In the genomic region with DNA sequence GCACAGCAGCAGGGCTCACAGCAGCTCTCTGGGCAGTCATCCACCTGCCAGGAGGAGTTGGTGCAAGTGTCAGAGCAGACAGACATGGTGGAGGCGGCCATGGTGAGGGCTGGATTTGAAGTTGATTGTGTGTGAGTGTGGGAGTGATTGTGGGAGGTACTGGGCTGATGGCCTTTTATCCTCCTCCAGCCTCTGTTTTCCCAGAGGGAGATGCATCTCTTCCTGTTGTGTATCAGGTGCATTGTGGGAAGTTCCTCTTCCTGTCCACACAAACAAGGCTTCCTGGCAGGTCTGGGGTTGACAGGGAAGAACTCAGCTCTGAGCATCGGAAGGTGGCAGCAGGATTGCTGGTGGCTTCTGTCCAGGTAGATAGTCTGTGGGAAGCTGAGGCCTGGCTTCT, we compare ENCODE assay signal across 32 mouse cellular contexts. TPM values are rescaled to one million over a fixed set of nuclear protein-coding genes. Genes with fewer than 3 reads are reported as not detected.
A peak's percentile ranks its signal among the peaks of the same experiment; 100 is the strongest.
DNase-seq lines count a peak whose midpoint lies in the region; ATAC-seq and TF ChIP-seq lines count a peak whose summit lies in the region.
"Had no signal": no experiment of that assay in that cellular context is flagged by ENCODE, and none has a peak within 500 bp of the region (broad histone marks: within the 10 kb centered on the region; RNA-seq: fewer than 3 reads in every experiment).

TSS of gene Gm9639 (minus strand) at position 101 of the 400 bp plus-strand sequence.

- H3K27ac ChIP-seq in forebrain, embryonic 10.5 days, result peak within 1 kb of the TSS; percentile 53; the same call in 1 of the 2 replicates
- no peak within 1 kb of the TSS for H3K27ac ChIP-seq in forebrain, embryonic 14.5 days (ENCODE audit: low read depth, low read length)
- H3K27ac ChIP-seq in hindbrain, embryonic 10.5 days, result peak within 1 kb of the TSS; percentile 69; the same call in 1 of the 2 replicates
- no peak within 1 kb of the TSS for H3K27ac ChIP-seq in hindbrain, postnatal 0 days
- H3K27ac ChIP-seq in midbrain, embryonic 13.5 days, result peak within 1 kb of the TSS; percentile 58; the same call in 1 of the 2 replicates
- H3K27ac ChIP-seq in midbrain, postnatal 0 days (ENCODE audit: low read depth, low read length), result no peak within 1 kb of the TSS
- H3K27ac ChIP-seq: embryonic facial prominence, embryonic 10.5 days; embryonic facial prominence, embryonic 13.5 days; heart, embryonic 15.5 days; hindbrain, embryonic 14.5 days had no signal

- DNase-seq in forebrain, embryonic 10.5 days (ENCODE audit: extremely low spot score, low spot score), result no peak
- no peak for DNase-seq in forebrain, embryonic 14.5 days (ENCODE audit: low spot score)
- DNase-seq in hindbrain, embryonic 10.5 days (ENCODE audit: low spot score), result no peak
- no peak for DNase-seq in hindbrain, postnatal 0 days (ENCODE audit: low spot score)
- no peak for DNase-seq in midbrain, postnatal 0 days (ENCODE audit: low spot score)
- DNase-seq: adrenal gland, adult 8-10 months; adrenal gland, postnatal 25 days; cerebellum, adult 11-12 months; cerebellum, adult 8-10 months; cerebellum, postnatal 10 days; cerebellum, postnatal 36 days; embryo, embryonic 11 days; gastrocnemius, postnatal 10 days; gastrocnemius, postnatal 36 days; heart, postnatal 36 days had no signal

- ATAC-seq in forebrain, embryonic 14.5 days, result no peak
- no peak for ATAC-seq in hindbrain, postnatal 0 days
- ATAC-seq in midbrain, embryonic 13.5 days, result no peak
- no peak for ATAC-seq in midbrain, postnatal 0 days (ENCODE audit: low FRiP score)
- ATAC-seq: activated CD4-positive, CD25-positive, alpha-beta regulatory T cell, adult 4 months; forebrain, embryonic 16.5 days had no signal

- no peaks in the 10 kb centered on the region for H3K27me3 ChIP-seq in forebrain, embryonic 10.5 days (ENCODE audit: poor library complexity, severe bottlenecking)
- no peaks in the 10 kb centered on the region for H3K27me3 ChIP-seq in forebrain, embryonic 14.5 days (replicated peaks; ENCODE audit: control insufficient read depth, insufficient read depth, low read length)
- no peaks in the 10 kb centered on the region for H3K27me3 ChIP-seq in hindbrain, embryonic 10.5 days (ENCODE audit: insufficient read depth, poor library complexity, severe bottlenecking)
- no peaks in the 10 kb centered on the region for H3K27me3 ChIP-seq in hindbrain, postnatal 0 days (ENCODE audit: insufficient read depth, low read length)
- H3K27me3 ChIP-seq in midbrain, embryonic 13.5 days, result no peaks in the 10 kb centered on the region
- H3K27me3 ChIP-seq in midbrain, postnatal 0 days (ENCODE audit: insufficient read depth, low read length), result no peaks in the 10 kb centered on the region
- H3K27me3 ChIP-seq: embryonic facial prominence, embryonic 13.5 days; heart, embryonic 12.5 days; heart, embryonic 15.5 days had no signal

- no peaks in the 10 kb centered on the region for H3K36me3 ChIP-seq in forebrain, embryonic 10.5 days (replicated peaks)
- H3K36me3 ChIP-seq in forebrain, embryonic 14.5 days (ENCODE audit: control insufficient read depth, insufficient read depth, low read length), result no peaks in the 10 kb centered on the region
- no peaks in the 10 kb centered on the region for H3K36me3 ChIP-seq in hindbrain, embryonic 10.5 days
- H3K36me3 ChIP-seq in hindbrain, postnatal 0 days (ENCODE audit: insufficient read depth, low read length), result no peaks in the 10 kb centered on the region
- H3K36me3 ChIP-seq in midbrain, embryonic 13.5 days, result no peaks in the 10 kb centered on the region
- no peaks in the 10 kb centered on the region for H3K36me3 ChIP-seq in midbrain, postnatal 0 days (ENCODE audit: insufficient read depth, low read length)
- H3K36me3 ChIP-seq: embryonic facial prominence, embryonic 10.5 days; embryonic facial prominence, embryonic 13.5 days; heart, embryonic 12.5 days; heart, embryonic 15.5 days had no signal

- H3K4me3 ChIP-seq in forebrain, embryonic 10.5 days, result no peak within 1 kb of the TSS
- no peak within 1 kb of the TSS for H3K4me3 ChIP-seq in forebrain, embryonic 14.5 days (ENCODE audit: low read depth, low read length)
- no peak within 1 kb of the TSS for H3K4me3 ChIP-seq in hindbrain, embryonic 10.5 days
- H3K4me3 ChIP-seq in hindbrain, postnatal 0 days (ENCODE audit: low read length), result no peak within 1 kb of the TSS
- no peak within 1 kb of the TSS for H3K4me3 ChIP-seq in midbrain, embryonic 13.5 days (replicated peaks)
- no peak within 1 kb of the TSS for H3K4me3 ChIP-seq in midbrain, postnatal 0 days (ENCODE audit: low read depth, low read length)
- H3K4me3 ChIP-seq: embryonic facial prominence, embryonic 10.5 days; embryonic facial prominence, embryonic 13.5 days; erythroblast, embryonic 14.5 days; heart, embryonic 12.5 days; heart, embryonic 15.5 days had no signal

- WGBS in forebrain, embryonic 10.5 days, result 50% methylated on average over 2 of the region's 2 CpGs
- 55% methylated on average over 2 of the region's 2 CpGs for WGBS in forebrain, embryonic 14.5 days
- WGBS in hindbrain, embryonic 10.5 days, result 46% methylated on average over 2 of the region's 2 CpGs
- WGBS in hindbrain, postnatal 0 days, result 42% methylated on average over 2 of the region's 2 CpGs
- 52% methylated on average over 2 of the region's 2 CpGs for WGBS in midbrain, embryonic 13.5 days
- 68% methylated on average over 2 of the region's 2 CpGs for WGBS in midbrain, postnatal 0 days

- H3K4me2 ChIP-seq in forebrain, embryonic 14.5 days (ENCODE audit: low read length), result no peak within 1 kb of the TSS
- no peak within 1 kb of the TSS for H3K4me2 ChIP-seq in hindbrain, postnatal 0 days (ENCODE audit: low read depth, low read length)
- H3K4me2 ChIP-seq in midbrain, embryonic 13.5 days (replicated peaks), result no peak within 1 kb of the TSS
- no peak within 1 kb of the TSS for H3K4me2 ChIP-seq in midbrain, postnatal 0 days (ENCODE audit: low read depth, low read length, poor library complexity, severe bottlenecking)
- H3K4me2 ChIP-seq: embryonic facial prominence, embryonic 13.5 days; heart, embryonic 12.5 days; heart, embryonic 15.5 days; hindbrain, embryonic 14.5 days had no signal

- H3K4me1 ChIP-seq in forebrain, embryonic 10.5 days, result peaks cover 35% of the 10 kb centered on the region
- no peaks in the 10 kb centered on the region for H3K4me1 ChIP-seq in forebrain, embryonic 14.5 days (ENCODE audit: control insufficient read depth, insufficient read depth, low read length)
- H3K4me1 ChIP-seq in hindbrain, embryonic 10.5 days (replicated peaks), result peaks cover 37% of the 10 kb centered on the region
- no peaks in the 10 kb centered on the region for H3K4me1 ChIP-seq in hindbrain, postnatal 0 days (ENCODE audit: insufficient read depth, low read length)
- H3K4me1 ChIP-seq in midbrain, embryonic 13.5 days (replicated peaks), result peaks cover 16% of the 10 kb centered on the region
- H3K4me1 ChIP-seq in midbrain, postnatal 0 days (ENCODE audit: insufficient read depth, low read length), result no peaks in the 10 kb centered on the region
- H3K4me1 ChIP-seq: embryonic facial prominence, embryonic 13.5 days had no signal

- no peak for TF ChIP-seq CTCF in hindbrain, postnatal 0 days (IDR thresholded peaks at IDR 0.05; ENCODE audit: low read depth)
- no peak for TF ChIP-seq CTCF in midbrain, postnatal 0 days (IDR thresholded peaks at IDR 0.05)

- H3K9me3 ChIP-seq in forebrain, embryonic 10.5 days, result no peaks in the 10 kb centered on the region
- no peaks in the 10 kb centered on the region for H3K9me3 ChIP-seq in forebrain, embryonic 14.5 days (replicated peaks; ENCODE audit: control insufficient read depth, low read length)
- no peaks in the 10 kb centered on the region for H3K9me3 ChIP-seq in hindbrain, embryonic 10.5 days
- H3K9me3 ChIP-seq in hindbrain, postnatal 0 days (ENCODE audit: low read length), result no peaks in the 10 kb centered on the region
- no peaks in the 10 kb centered on the region for H3K9me3 ChIP-seq in midbrain, embryonic 13.5 days
- H3K9me3 ChIP-seq in midbrain, postnatal 0 days (ENCODE audit: low read length), result no peaks in the 10 kb centered on the region
- H3K9me3 ChIP-seq: embryonic facial prominence, embryonic 10.5 days; embryonic facial prominence, embryonic 13.5 days; heart, embryonic 12.5 days; heart, embryonic 15.5 days had no signal

- no peak within 1 kb of the TSS for H3K9ac ChIP-seq in forebrain, embryonic 14.5 days (ENCODE audit: low read length)
- H3K9ac ChIP-seq in hindbrain, postnatal 0 days (replicated peaks; ENCODE audit: low read length), result no peak within 1 kb of the TSS
- no peak within 1 kb of the TSS for H3K9ac ChIP-seq in midbrain, embryonic 13.5 days (replicated peaks)
- no peak within 1 kb of the TSS for H3K9ac ChIP-seq in midbrain, postnatal 0 days (replicated peaks; ENCODE audit: low read length, poor library complexity, severe bottlenecking)
- H3K9ac ChIP-seq: embryonic facial prominence, embryonic 13.5 days; heart, embryonic 12.5 days; heart, embryonic 15.5 days; hindbrain, embryonic 14.5 days had no signal

RNA-seq across cellular contexts. Expression of gene Gm9639, which starts in this region (rescaled TPM):
- not detected in 2 replicates for polyA plus RNA-seq in forebrain, embryonic 10.5 days (2016; fragmentation: Nextera tagmentation; extraction: Ambion mirVana)
- polyA plus RNA-seq in forebrain, embryonic 14.5 days (2014; fragmentation: Nextera tagmentation; extraction: Ambion mirVana), result not detected in 2 replicates
- not detected in 2 replicates for polyA plus RNA-seq in hindbrain, embryonic 10.5 days (2016; fragmentation: Nextera tagmentation; extraction: Ambion mirVana)
- not detected in 2 replicates for total RNA-seq in hindbrain, postnatal 0 days (2014; rRNA removed)
- polyA plus RNA-seq in hindbrain, postnatal 0 days (2015; fragmentation: Nextera tagmentation; extraction: Ambion mirVana), result not detected in 2 replicates
- polyA plus RNA-seq in midbrain, embryonic 13.5 days (2015; fragmentation: Nextera tagmentation; extraction: Ambion mirVana), result not detected in 2 replicates
- total RNA-seq in midbrain, postnatal 0 days (2014; rRNA removed), result not detected in 2 replicates
- polyA plus RNA-seq in midbrain, postnatal 0 days (2015; fragmentation: Nextera tagmentation; extraction: Ambion mirVana), result not detected in 2 replicates
- total RNA-seq: adrenal gland, adult 8-10 months; adrenal gland, postnatal 25 days; ES-E14; gastrocnemius, adult 18-20 months; gastrocnemius, postnatal 10 days; gastrocnemius, postnatal 36 days; granulocyte monocyte progenitor cell, adult 5-6 weeks; heart, postnatal 10 days; heart, postnatal 36 days had no signal
- polyA plus RNA-seq: activated CD4-positive, CD25-positive, alpha-beta regulatory T cell, adult 4 months; brain, embryonic 14.5 days; cortical plate, adult 2 months; embryonic facial prominence, embryonic 10.5 days; embryonic facial prominence, embryonic 13.5 days; erythroblast, embryonic 14.5 days; forebrain, embryonic 16.5 days; heart, embryonic 12.5 days; heart, embryonic 15.5 days; hindbrain, embryonic 11.5 days; hindbrain, embryonic 14.5 days; intestine, embryonic 14.5 days had no signal

Comparison
In these comparisons a context has a peak if more than half of its experiments do, and no peak if none do; other contexts are left out.
1. H3K27ac ChIP-seq: peak in forebrain, embryonic 10.5 days (single experiment), hindbrain, embryonic 10.5 days (single experiment) and midbrain, embryonic 13.5 days (single experiment); none in forebrain, embryonic 14.5 days (single experiment), hindbrain, postnatal 0 days (single experiment) and midbrain, postnatal 0 days (single experiment).